In genomic region chr2:105709126-105709525, GRCm38 (mm10) we compare ENCODE assay signal across 35 mouse cellular contexts. TPM values are rescaled to one million over a fixed set of nuclear protein-coding genes. Genes with fewer than 3 reads are reported as not detected.
DNase-seq lines count a peak whose midpoint lies in the region; TF ChIP-seq lines count a peak whose summit lies in the region.
"Had no signal": no experiment of that assay in that cellular context is flagged by ENCODE, and none has a peak within 500 bp of the region (broad histone marks: within the 10 kb centered on the region; RNA-seq: fewer than 3 reads in every experiment).

No protein-coding gene starts in this region.

- TF ChIP-seq RAD21 in MEL (IDR thresholded peaks at IDR 0.05; ENCODE audit: low read depth, low read length), result no peak

- H3K4me1 ChIP-seq in MEL (ENCODE audit: control insufficient read depth in 1 of 2, insufficient read depth in 2 of 2, low read length in 2 of 2), result no peaks in the 10 kb centered on the region
- H3K4me1 ChIP-seq: heart, embryonic 13.5 days; hindbrain, embryonic 15.5 days; limb, embryonic 10.5 days; limb, embryonic 15.5 days; liver, embryonic 13.5 days; neural tube, embryonic 12.5 days had no signal

- no peaks in the 10 kb centered on the region for H3K79me2 ChIP-seq in MEL (ENCODE audit: control insufficient read depth, insufficient read depth, low read length, poor library complexity)

- no peak for TF ChIP-seq EP300 in MEL (IDR thresholded peaks at IDR 0.05; ENCODE audit: low read depth in 1 of 2, low read length in 2 of 2)

- H3K36me3 ChIP-seq in MEL (ENCODE audit: control insufficient read depth in 1 of 2, insufficient read depth in 2 of 2, low read length in 2 of 2), result no peaks in the 10 kb centered on the region
- H3K36me3 ChIP-seq: heart, embryonic 13.5 days; hindbrain, embryonic 15.5 days; limb, embryonic 10.5 days; limb, embryonic 15.5 days; liver, embryonic 13.5 days; midbrain, embryonic 12.5 days; neural tube, embryonic 12.5 days had no signal

- H3K9me3 ChIP-seq in MEL (replicated peaks; ENCODE audit: insufficient read depth, low read length), result no peaks in the 10 kb centered on the region
- H3K9me3 ChIP-seq: embryonic facial prominence, embryonic 13.5 days; forebrain, embryonic 13.5 days; G1E; heart, embryonic 13.5 days; hindbrain, embryonic 15.5 days; limb, embryonic 10.5 days; limb, embryonic 15.5 days; liver, embryonic 13.5 days; midbrain, embryonic 12.5 days; neural tube, embryonic 12.5 days had no signal

- no peak for TF ChIP-seq POLR2A in MEL (IDR thresholded peaks at IDR 0.05; ENCODE audit: control insufficient read depth in 1 of 2, insufficient read depth in 1 of 2, low read depth in 1 of 2, low read length in 2 of 2, poor library complexity in 1 of 2)

- TF ChIP-seq CTCF in MEL (IDR thresholded peaks at IDR 0.05 in 2 of 3, conservative IDR thresholded peaks at IDR 0.05 in 1 of 3; ENCODE audit: control insufficient read depth in 1 of 3, insufficient read depth in 1 of 3, low read depth in 2 of 3, low read length in 3 of 3, poor library complexity in 1 of 3, severe bottlenecking in 1 of 3), result no peak

- no peaks in the 10 kb centered on the region for H3K27me3 ChIP-seq in MEL (ENCODE audit: control insufficient read depth in 1 of 2, insufficient read depth in 2 of 2, low read length in 2 of 2)
- H3K27me3 ChIP-seq: embryonic facial prominence, embryonic 13.5 days; forebrain, embryonic 13.5 days; hindbrain, embryonic 15.5 days; limb, embryonic 15.5 days; liver, embryonic 13.5 days; neural tube, embryonic 12.5 days had no signal

- DNase-seq in cerebellum, adult 8-10 months, result peak; percentile 50
- DNase-seq in cerebellum, adult 11 months, result no peak
- DNase-seq in left cerebral cortex, postnatal 4 days, result peak; percentile 73
- DNase-seq in left cerebral cortex, postnatal 25 days (ENCODE audit: low spot score in 2 of 2), result no peak
- DNase-seq in MEL (ENCODE audit: low read depth, low spot score), result peak; percentile 9
- peak; percentile 70 to 74 for DNase-seq in cerebellum, postnatal 14 days
- no peak for DNase-seq in ovary, adult 18-20 months (ENCODE audit: low spot score)
- DNase-seq in layer of hippocampus, adult 9-10 months (ENCODE audit: low spot score), result no peak
- DNase-seq: adrenal gland, postnatal 14 days; embryo, embryonic 11 days; gastrocnemius, adult 2 months; heart, postnatal 10 days; kidney, adult 2 months; kidney, postnatal 36 days; liver, embryonic 13.5 days; lung, adult 18-20 months; lung, postnatal 10 days; right cerebral cortex, postnatal 4 days; thymus, adult 2 months; thymus, postnatal 36 days had no signal

- H3K9ac ChIP-seq in MEL (ENCODE audit: control insufficient read depth, low read depth, low read length, poor library complexity, severe bottlenecking), result no peak overlapping the region
- H3K9ac ChIP-seq: embryonic facial prominence, embryonic 13.5 days; forebrain, embryonic 13.5 days; heart, embryonic 13.5 days; hindbrain, embryonic 15.5 days; limb, embryonic 15.5 days; liver, embryonic 13.5 days; midbrain, embryonic 12.5 days; neural tube, embryonic 12.5 days had no signal

- H3K27ac ChIP-seq in MEL (ENCODE audit: control insufficient read depth, low read depth, low read length), result no peak overlapping the region
- H3K27ac ChIP-seq: embryonic facial prominence, embryonic 13.5 days; forebrain, embryonic 13.5 days; gastrocnemius, adult 2 months; heart, embryonic 13.5 days; hindbrain, embryonic 15.5 days; layer of hippocampus, adult 2 months; limb, embryonic 10.5 days; limb, embryonic 15.5 days; liver, embryonic 13.5 days; midbrain, embryonic 12.5 days; neural tube, embryonic 12.5 days; stomach, postnatal 0 days had no signal

- no peak overlapping the region for H3K4me3 ChIP-seq in MEL (ENCODE audit: control insufficient read depth in 1 of 2, insufficient read depth in 1 of 2, low read depth in 2 of 2, low read length in 2 of 2)
- H3K4me3 ChIP-seq: embryonic facial prominence, embryonic 13.5 days; forebrain, embryonic 13.5 days; gastrocnemius, adult 2 months; heart, embryonic 13.5 days; hindbrain, embryonic 15.5 days; layer of hippocampus, adult 2 months; limb, embryonic 10.5 days; limb, embryonic 15.5 days; liver, embryonic 13.5 days; midbrain, embryonic 12.5 days; myocyte; neural tube, embryonic 12.5 days had no signal

- intact Hi-C loops in left cerebral cortex, postnatal 4 days (cut with DNase I), result no loop called here
- intact Hi-C loops in left cerebral cortex, postnatal 25 days (cut with DNase I), result no loop called here

TF ChIP-seq in MEL, 35 proteins besides CTCF, POLR2A, EP300 and RAD21:
- TF ChIP-seq E2F4 (IDR thresholded peaks at IDR 0.05; ENCODE audit: borderline replicate concordance, low read depth, low read length), result no peak
- no peak for TF ChIP-seq KAT2A (conservative IDR thresholded peaks at IDR 0.05; ENCODE audit: low read depth, low read length)
- TF ChIP-seq SMC3 (IDR thresholded peaks at IDR 0.05; ENCODE audit: low read depth, low read length), result no peak
- no peak for TF ChIP-seq TCF12 (IDR thresholded peaks at IDR 0.05; ENCODE audit: low read depth, low read length)
- TF ChIP-seq CHD2 (IDR thresholded peaks at IDR 0.05; ENCODE audit: low read length), result no peak
- TF ChIP-seq ETS1 (IDR thresholded peaks at IDR 0.05; ENCODE audit: low read depth, low read length), result no peak
- TF ChIP-seq ZC3H11A (IDR thresholded peaks at IDR 0.05; ENCODE audit: low read depth, low read length), result no peak
- TF ChIP-seq MEF2A (IDR thresholded peaks at IDR 0.05; ENCODE audit: extremely low read depth, insufficient replicate concordance, low read depth, low read length, poor library complexity, severe bottlenecking), result no peak
- no peak for TF ChIP-seq NELFE (IDR thresholded peaks at IDR 0.05; ENCODE audit: low read depth, low read length)
- no peak for TF ChIP-seq ZKSCAN1 (IDR thresholded peaks at IDR 0.05; ENCODE audit: low read depth, low read length)
- no peak for TF ChIP-seq MAZ (IDR thresholded peaks at IDR 0.05; ENCODE audit: low read depth, low read length)
- no peak for TF ChIP-seq SIN3A (IDR thresholded peaks at IDR 0.05; ENCODE audit: low read length)
- no peak for TF ChIP-seq RCOR1 (IDR thresholded peaks at IDR 0.05; ENCODE audit: low read depth, low read length)
- TF ChIP-seq ELF1 (IDR thresholded peaks at IDR 0.05; ENCODE audit: low read depth, low read length), result no peak

RNA-seq across cellular contexts. Expression of gene Pax6, which starts 40.4 kb away (rescaled TPM):
- total RNA-seq in left cerebral cortex, postnatal 4 days (2021), result 10 to 100 TPM; 11.5 to 13.9 TPM
- total RNA-seq in left cerebral cortex, postnatal 25 days (2021), result 1 to 10 TPM; 8.4 to 8.5 TPM
- 7.5 and 10.4 TPM in 2 replicates for total RNA-seq in MEL (2012; rRNA removed)
- polyA plus RNA-seq in MEL (2012; ENCODE audit: insufficient read depth in 1 of 2, insufficient read length in 2 of 2, low read depth in 1 of 2, low replicate concordance in 2 of 2, missing spikeins in 1 of 2), result 10 to 100 TPM in 1 of 2 experiments, not detected in 1; 17.6 TPM
- total RNA-seq: adrenal gland, postnatal 14 days; gastrocnemius, adult 2 months; gastrocnemius, postnatal 4 days; heart, adult 8-10 months; heart, postnatal 10 days; hematopoietic stem cell, adult 5-6 weeks had no signal
- polyA plus RNA-seq: kidney, adult 2 months had no signal

Comparison
In these comparisons a context has a peak if more than half of its experiments do, and no peak if none do; other contexts are left out.
1. DNase-seq: peak in cerebellum, adult 8-10 months (single experiment), left cerebral cortex, postnatal 4 days (single experiment), MEL (single experiment) and cerebellum, postnatal 14 days (2 of 2); none in cerebellum, adult 11 months (single experiment), left cerebral cortex, postnatal 25 days (0 of 2), ovary, adult 18-20 months (single experiment) and layer of hippocampus, adult 9-10 months (single experiment).